Mouse (Mus musculus) frontal cortex, adult 2 months (tissue): Measurements from ENCODE around the gene Cdc42se2. TPM values are rescaled to one million over a fixed set of nuclear protein-coding genes. Genes with fewer than 3 reads are reported as not detected.

Source experiments
- DNase-seq, 2 experiments: peaks; one replicate each; pipeline ENCODE4 v3.0.0; 2022; ENCODE audit warnings: low spot score in 1 of 2; ENCODE audit errors: extremely low spot score in 1 of 2
- polyA plus RNA-seq: library from polyadenylated mRNA; depleted of rRNA; stranded (reverse); fragments of >200 nt; gene quantifications from 2 replicates; pipeline ENCODE4 v1.2.3, GENCODE M21; 2012; rRNA removed

Gene Cdc42se2
- 160 and 168 TPM in 2 replicates for polyA plus RNA-seq

- peak; percentile 94 to 96 for DNase-seq
These were observed at the start of gene Cdc42se2 for GRCm38 (mm10) chr11:54787488-54788474. Cdc42se2 (minus strand) TSS chr11:54787675.

- no peak for DNase-seq
These were observed 48.6 kb upstream of the Cdc42se2 start for GRCm38 (mm10) chr11:54836106-54836505.

GRCm38 (mm10) chr11:54834596-54834995, 47.1 kb upstream of the Cdc42se2 start:
- no peak for DNase-seq

GRCm38 (mm10) chr11:54833833-54834232, 46.4 kb upstream of the Cdc42se2 start:
- peak; percentile 87 to 91 for DNase-seq

- no peak for DNase-seq
These were observed 39.3 kb upstream of the Cdc42se2 start for GRCm38 (mm10) chr11:54826819-54827218.

GRCm38 (mm10) chr11:54825774-54826173, 38.3 kb upstream of the Cdc42se2 start:
- no peak for DNase-seq

- DNase-seq: peak in 1 of 2 experiments; percentile 74
These were observed 36.0 kb upstream of the Cdc42se2 start for GRCm38 (mm10) chr11:54823467-54823866.

- no peak for DNase-seq
These were observed 32.0 kb upstream of the Cdc42se2 start for GRCm38 (mm10) chr11:54819489-54819888.

- DNase-seq: no peak
These were observed 30.0 kb upstream of the Cdc42se2 start for GRCm38 (mm10) chr11:54817449-54817848.

GRCm38 (mm10) chr11:54815659-54816058, 28.2 kb upstream of the Cdc42se2 start:
- no peak for DNase-seq

GRCm38 (mm10) chr11:54812812-54813516, 25.5 kb upstream of the Cdc42se2 start:
- peak; percentile 47 to 66 for DNase-seq

- DNase-seq: no peak
These were observed 24.8 kb upstream of the Cdc42se2 start for GRCm38 (mm10) chr11:54812314-54812713.

- no peak for DNase-seq
These were observed 23.6 kb upstream of the Cdc42se2 start for GRCm38 (mm10) chr11:54811054-54811453.

GRCm38 (mm10) chr11:54809582-54809981, 22.1 kb upstream of the Cdc42se2 start:
- no peak for DNase-seq

- DNase-seq: no peak
These were observed 20.7 kb upstream of the Cdc42se2 start for GRCm38 (mm10) chr11:54808177-54808576.

GRCm38 (mm10) chr11:54807669-54808068, 20.2 kb upstream of the Cdc42se2 start:
- DNase-seq: no peak

- no peak for DNase-seq
These were observed 19.4 kb upstream of the Cdc42se2 start for GRCm38 (mm10) chr11:54806891-54807290.

GRCm38 (mm10) chr11:54805196-54805595, 17.7 kb upstream of the Cdc42se2 start:
- DNase-seq: peak; percentile 87 to 93

GRCm38 (mm10) chr11:54802621-54803020, 15.1 kb upstream of the Cdc42se2 start:
- DNase-seq: no peak

GRCm38 (mm10) chr11:54801791-54802558, 14.5 kb upstream of the Cdc42se2 start:
- no peak for DNase-seq

GRCm38 (mm10) chr11:54796551-54796950, 9.1 kb upstream of the Cdc42se2 start:
- DNase-seq: no peak
